Mouse (Mus musculus): ENCODE measurements at regions not wholly inside any gene's neighbourhood (a gene's known extent, or its start where the extent isn't known, plus 50 kb on each side); places are given as distances from the start of the nearest gene placed in this dataset.

GRCm38 (mm10) chr16:73482176-73482575 is 929.4 kb downstream of the Robo2 start:
- TF ChIP-seq CTCF (IDR thresholded peaks at IDR 0.05; ENCODE audit: borderline replicate concordance, insufficient read depth, low read length) (no peak), POLR2A (IDR thresholded peaks at IDR 0.05; ENCODE audit: low read depth, low read length) (no peak)

All from embryonic fibroblast, embryonic 13.5 days (primary cell).